Mouse (Mus musculus) embryonic facial prominence, embryonic 10.5 days (tissue): ENCODE results near the gene Tmem267. TPM values are rescaled to one million over a fixed set of nuclear protein-coding genes. Genes with fewer than 3 reads are reported as not detected.
"Not testable (repeated sequence)": the region's sequence is repeated elsewhere in the genome, so short reads cannot be mapped to it uniquely, and the experiment has no call there.

Source experiments
- DNase-seq: peaks from one replicate; pipeline ENCODE4 v3.0.0-alpha.2; 2017; ENCODE audit warnings: low spot score
- H3K27ac ChIP-seq: fragments of 300-500 bp; sonication (generic); replicated peaks from 2 replicates; pipeline ENCODE4 v1.5.1; 2016; ENCODE audit warnings: mild to moderate bottlenecking
- H3K27me3 ChIP-seq: fragments of 300-500 bp; sonication (generic); replicated peaks from 2 replicates; pipeline ENCODE4 v1.6.1; 2016; ENCODE audit warnings: low read depth, mild to moderate bottlenecking; ENCODE audit not compliant: poor library complexity, severe bottlenecking
- H3K36me3 ChIP-seq: fragments of 300-500 bp; sonication (generic); replicated peaks from 2 replicates; pipeline ENCODE4 v1.6.1; 2016; ENCODE audit warnings: mild to moderate bottlenecking, moderate library complexity
- H3K4me1 ChIP-seq: fragments of 300-500 bp; sonication (generic); 2 replicates; pipeline ENCODE4 v1.6.1; 2016
- H3K4me3 ChIP-seq: fragments of 300-500 bp; sonication (generic); 2 replicates; pipeline ENCODE4 v1.5.1; 2016; ENCODE audit warnings: mild to moderate bottlenecking, moderate library complexity
- H3K9me3 ChIP-seq: fragments of 300-500 bp; sonication (generic); 2 replicates; pipeline ENCODE4 v1.6.1; 2016; ENCODE audit warnings: mild to moderate bottlenecking
- WGBS: fragments of 180-500 bp; shearing (Covaris S2); methylation state at CpG from one replicate; pipeline ENCODE4 v1.1.7; 2016; 5-methylcytosine and 5-hydroxymethylcytosine counted together
- polyA plus RNA-seq: library from polyadenylated mRNA; unstranded; fragments of >200 nt; fragmentation: Nextera tagmentation; extraction: Ambion mirVana; gene quantifications from 2 replicates; pipeline ENCODE4 v1.2.1, GENCODE M21; 2016

Tmem267 gene
- polyA plus RNA-seq, 1 experiment from 2014 or later: 1.0 TPM

DNA sequence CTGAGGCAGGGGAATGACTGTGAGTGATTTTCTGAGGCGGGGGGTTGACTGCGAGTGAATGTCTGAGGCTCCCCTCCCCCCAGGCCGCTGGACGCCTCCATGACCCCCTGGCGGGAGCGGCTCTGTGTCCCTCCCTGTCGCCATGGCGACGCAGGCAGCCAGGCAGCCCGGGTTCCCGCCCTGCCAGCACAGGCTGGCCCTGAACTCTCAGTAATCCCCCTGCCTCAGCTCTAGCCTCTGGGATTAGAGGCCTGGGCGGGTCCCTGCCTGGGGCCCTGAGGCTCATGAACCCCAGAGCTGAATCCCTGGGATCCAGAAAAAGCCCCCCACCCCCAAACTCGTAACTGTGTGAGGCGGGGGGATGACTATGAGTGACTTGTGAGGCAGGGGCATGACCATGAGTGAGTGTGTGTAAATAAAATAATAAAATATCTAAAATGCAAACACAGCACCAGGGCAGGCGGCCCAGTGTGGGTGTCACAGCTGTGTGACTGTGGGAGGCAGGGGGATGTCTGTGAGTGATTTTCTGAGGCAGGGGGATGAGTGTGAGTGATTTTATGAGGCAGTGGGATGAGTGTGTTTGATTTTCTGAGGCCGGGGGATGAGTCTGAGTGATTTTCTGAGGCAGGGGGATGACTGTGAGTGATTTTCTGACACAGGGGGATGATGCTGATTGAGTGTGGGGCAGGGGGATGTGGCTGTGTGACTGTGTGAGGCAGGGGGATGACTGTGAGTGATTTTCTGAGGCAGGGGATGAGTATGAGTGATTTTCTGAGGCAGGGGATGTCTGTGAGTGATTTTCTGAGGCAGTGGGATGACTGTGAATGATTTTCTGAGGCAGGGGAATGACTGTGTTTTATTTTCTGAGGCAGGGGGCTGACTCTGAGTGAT is 108.7 kb downstream of the Tmem267 start:
- peak; percentile 74 for DNase-seq
- WGBS: 74% methylated on average over 16 of the region's 16 CpGs
- not testable (repeated sequence) for H3K4me3 ChIP-seq

DNA sequence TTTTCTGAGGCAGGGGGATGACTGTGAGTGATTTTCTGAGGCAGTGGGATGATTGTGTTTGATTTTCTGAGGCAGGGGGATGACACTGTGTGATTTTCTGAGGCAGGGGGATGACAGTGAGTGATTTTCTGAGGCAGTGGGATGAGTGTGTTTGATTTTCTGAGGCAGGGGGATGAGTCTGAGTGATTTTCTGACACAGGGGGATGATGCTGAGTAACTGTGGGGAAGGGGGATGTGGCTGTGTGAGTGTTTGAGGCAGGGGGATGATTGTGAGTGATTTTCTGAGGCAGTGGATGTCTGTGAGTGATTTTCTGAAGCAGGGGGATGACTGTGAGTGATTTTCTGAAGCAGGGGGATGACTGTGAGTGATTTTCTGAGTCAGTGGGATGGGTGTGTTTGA is 110.6 kb downstream of the Tmem267 start:
- H3K27me3 ChIP-seq, H3K27ac ChIP-seq, H3K4me1 ChIP-seq, H3K36me3 ChIP-seq, H3K4me3 ChIP-seq: not testable (repeated sequence)
- H3K9me3 ChIP-seq: peaks cover 31% of the 10 kb centered on the region
- DNase-seq: peak; percentile 20

More for the DNA sequence above, 108.7 kb downstream of the Tmem267 start:
- H3K27me3 ChIP-seq, H3K36me3 ChIP-seq, H3K27ac ChIP-seq, H3K4me1 ChIP-seq: not testable (repeated sequence)
- peaks cover 27% of the 10 kb centered on the region for H3K9me3 ChIP-seq

DNA sequence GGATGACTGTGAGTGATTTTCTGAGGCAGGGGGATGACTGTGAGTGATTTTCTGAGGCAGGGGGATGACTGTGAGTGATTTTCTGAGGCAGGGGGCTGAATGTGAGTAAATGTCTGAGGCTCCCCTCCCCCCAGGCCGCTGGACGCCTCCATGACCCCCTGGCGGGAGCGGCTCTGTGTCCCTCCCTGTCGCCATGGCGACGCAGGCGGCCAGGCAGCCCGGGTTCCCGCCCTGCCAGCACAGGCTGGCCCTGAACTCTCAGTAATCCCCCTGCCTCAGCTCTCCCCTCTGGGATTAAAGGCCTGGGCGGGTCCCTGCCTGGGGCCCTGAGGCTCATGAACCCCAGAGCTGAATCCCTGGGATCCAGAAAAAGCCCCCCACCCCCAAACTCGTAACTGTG is 111.2 kb downstream of the Tmem267 start:
- H3K4me1 ChIP-seq, H3K27ac ChIP-seq, DNase-seq, H3K4me3 ChIP-seq, H3K36me3 ChIP-seq, H3K27me3 ChIP-seq: not testable (repeated sequence)
- H3K9me3 ChIP-seq: peaks cover 36% of the 10 kb centered on the region
- 84% methylated on average over 12 of the region's 12 CpGs for WGBS

- not testable (repeated sequence) for DNase-seq, H3K4me3 ChIP-seq, H3K27me3 ChIP-seq, H3K4me1 ChIP-seq, H3K27ac ChIP-seq, H3K36me3 ChIP-seq
- peaks cover 39% of the 10 kb centered on the region for H3K9me3 ChIP-seq
- 71% methylated on average over 2 of the region's 2 CpGs for WGBS
Measured at GRCm38 (mm10) chr13:119599498-119599897, 111.7 kb downstream of the Tmem267 start.

DNA sequence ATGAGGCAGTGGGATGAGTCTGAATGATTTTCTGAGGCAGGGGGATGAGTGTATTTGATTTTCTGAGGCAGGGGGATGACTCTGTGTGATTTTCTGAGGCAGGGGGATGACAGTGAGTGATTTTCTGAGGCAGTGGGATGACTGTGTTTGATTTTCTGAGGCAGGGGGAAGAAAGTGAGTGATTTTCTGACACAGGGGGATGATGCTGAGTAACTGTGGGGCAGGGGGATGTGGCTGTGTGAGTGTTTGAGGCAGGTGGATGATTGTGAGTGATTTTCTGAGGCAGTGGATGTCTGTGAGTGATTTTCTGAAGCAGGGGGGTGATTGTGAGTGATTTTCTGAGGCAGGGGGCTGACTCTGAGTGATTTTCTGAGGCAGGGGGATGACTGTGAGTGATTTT is 112.3 kb downstream of the Tmem267 start:
- not testable (repeated sequence) for H3K27ac ChIP-seq, H3K4me1 ChIP-seq, H3K4me3 ChIP-seq, H3K36me3 ChIP-seq, H3K27me3 ChIP-seq
- DNase-seq: peak; percentile 76
- peaks cover 42% of the 10 kb centered on the region for H3K9me3 ChIP-seq

DNA sequence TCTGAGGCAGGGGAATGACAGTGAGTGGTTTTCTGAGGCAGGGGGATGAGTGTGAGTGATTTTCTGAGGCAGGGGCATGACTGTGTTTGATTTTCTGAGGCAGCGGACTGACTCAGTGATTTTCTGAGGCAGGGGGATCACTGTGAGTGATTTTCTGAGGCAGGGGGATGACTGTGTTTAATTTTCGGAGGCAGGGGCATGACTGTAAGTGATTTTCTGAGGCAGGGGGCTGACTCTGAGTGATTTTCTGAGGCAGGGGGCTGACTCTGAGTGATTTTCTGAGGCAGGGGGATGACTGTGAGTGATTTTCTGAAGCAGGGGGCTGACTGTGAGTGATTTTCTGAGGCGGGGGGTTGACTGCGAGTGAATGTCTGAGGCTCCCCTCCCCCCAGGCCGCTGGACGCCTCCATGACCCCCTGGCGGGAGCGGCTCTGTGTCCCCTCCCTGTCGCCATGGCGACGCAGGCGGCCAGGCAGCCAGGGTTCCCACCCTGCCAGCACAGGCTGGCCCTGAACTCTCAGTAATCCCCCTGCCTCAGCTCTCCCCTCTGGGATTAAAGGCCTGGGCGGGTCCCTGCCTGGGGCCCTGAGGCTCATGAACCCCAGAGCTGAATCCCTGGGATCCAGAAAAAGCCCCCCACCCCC is 115.0 kb downstream of the Tmem267 start:
- 64% methylated on average over 13 of the region's 13 CpGs for WGBS
- not testable (repeated sequence) for H3K36me3 ChIP-seq

DNA sequence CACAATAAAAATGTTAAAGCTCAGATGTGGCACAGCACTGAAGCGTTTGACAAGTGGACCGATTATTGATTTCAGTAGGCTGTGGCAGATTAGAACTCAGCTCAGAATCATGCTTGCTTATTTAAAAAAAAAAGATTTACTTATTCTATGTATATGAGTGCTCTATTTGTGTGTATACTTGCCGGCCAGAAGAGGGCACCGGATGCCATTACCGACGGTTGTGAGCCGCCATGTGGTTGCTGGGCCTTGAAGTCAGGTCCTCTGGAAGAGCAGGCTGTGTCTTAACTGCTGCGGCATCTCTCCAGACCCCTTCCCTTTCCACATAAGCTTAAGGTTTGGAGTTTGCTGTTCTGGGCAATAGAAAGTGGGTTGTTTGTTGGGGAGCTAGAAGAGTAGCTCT is 116.1 kb downstream of the Tmem267 start:
- 94% methylated on average over 8 of the region's 8 CpGs for WGBS
- not testable (repeated sequence) for H3K4me1 ChIP-seq, H3K27me3 ChIP-seq, H3K36me3 ChIP-seq, H3K4me3 ChIP-seq, H3K27ac ChIP-seq
- peak; percentile 15 for DNase-seq
- peaks cover 21% of the 10 kb centered on the region for H3K9me3 ChIP-seq

More for the DNA sequence above, 115.0 kb downstream of the Tmem267 start:
- H3K27me3 ChIP-seq, H3K4me3 ChIP-seq, H3K4me1 ChIP-seq, H3K27ac ChIP-seq: not testable (repeated sequence)
- peak; percentile 79 for DNase-seq
- peaks cover 27% of the 10 kb centered on the region for H3K9me3 ChIP-seq

- H3K27me3 ChIP-seq, H3K4me3 ChIP-seq, H3K36me3 ChIP-seq, H3K27ac ChIP-seq, H3K4me1 ChIP-seq, DNase-seq: not testable (repeated sequence)
- H3K9me3 ChIP-seq: peaks cover 17% of the 10 kb centered on the region
- WGBS: 92% methylated on average over 8 of the region's 9 CpGs
Measured at GRCm38 (mm10) chr13:119604322-119604721, 116.5 kb downstream of the Tmem267 start.

DNA sequence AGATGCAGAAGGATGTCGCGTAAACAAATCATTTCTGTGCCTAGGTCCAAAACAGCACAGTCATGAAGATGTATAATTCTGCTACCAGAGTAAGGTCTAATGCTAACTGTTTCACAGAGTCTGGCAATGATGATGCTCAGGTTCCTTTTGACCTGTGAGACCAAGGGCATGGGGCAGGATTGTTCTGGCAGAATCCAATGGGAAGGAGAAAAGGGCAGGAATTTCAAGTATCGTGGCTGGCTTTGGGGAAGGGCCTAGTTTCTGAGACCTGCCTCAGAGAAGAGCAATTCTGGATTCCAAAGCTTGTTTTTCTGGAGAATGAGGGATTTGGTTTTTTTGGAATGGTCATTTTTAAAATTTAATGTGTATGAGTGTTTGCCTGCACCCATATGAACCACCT is 131.0 kb downstream of the Tmem267 start:
- Histone ChIP-seq H3K36me3 (no peaks in the 10 kb centered on the region), H3K27me3 (no peaks in the 10 kb centered on the region), H3K9me3 (0 out of 2 replicates have a peak, but pooled peaks cover 4% of the 10 kb centered on the region), H3K4me3 (no peak overlapping the region), H3K27ac (no peak overlapping the region), H3K4me1 (no peaks in the 10 kb centered on the region)
- WGBS: 93% methylated on average over 3 of the region's 3 CpGs
- no peak for DNase-seq

DNA sequence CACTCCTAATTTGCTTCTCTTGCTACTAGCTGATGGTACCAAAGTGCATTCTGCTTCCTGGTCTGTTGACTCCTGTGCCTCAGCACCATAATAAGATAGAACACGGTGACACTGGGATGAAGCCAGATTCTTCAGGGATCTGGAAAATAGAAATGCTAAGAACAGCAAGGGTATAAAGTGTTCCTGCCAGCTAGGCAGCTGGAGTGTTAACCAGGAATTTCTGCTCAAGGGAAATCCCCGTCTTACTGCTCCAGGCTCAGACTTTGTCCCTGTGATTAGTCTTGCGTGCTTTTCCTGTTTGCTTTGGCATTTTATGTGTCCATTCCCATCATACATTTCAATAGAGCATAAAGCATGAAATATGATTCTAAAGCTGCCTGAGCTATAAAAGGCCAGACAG is 131.9 kb downstream of the Tmem267 start:
- WGBS: 85% methylated on average over 3 of the region's 3 CpGs
- Histone ChIP-seq H3K4me3 (no peak overlapping the region), H3K36me3 (no peaks in the 10 kb centered on the region), H3K4me1 (no peaks in the 10 kb centered on the region), H3K27me3 (no peaks in the 10 kb centered on the region), H3K9me3 (0 out of 2 replicates have a peak, but pooled peaks cover 7% of the 10 kb centered on the region), H3K27ac (no peak overlapping the region)
- no peak for DNase-seq

GRCm38 (mm10) chr13:119623634-119624033 is 135.8 kb downstream of the Tmem267 start, which contains the start of gene Ccl28:
Ccl28 (plus strand) TSS chr13:119623819.
- H3K4me1 ChIP-seq: no peaks in the 10 kb centered on the region
- no peak within 1 kb of the TSS for H3K4me3 ChIP-seq
- no peak for DNase-seq
- no peaks in the 10 kb centered on the region for H3K36me3 ChIP-seq
- no peak within 1 kb of the TSS for H3K27ac ChIP-seq
- H3K27me3 ChIP-seq: no peaks in the 10 kb centered on the region
- WGBS: 87% methylated on average over 6 of the region's 6 CpGs
- 0 out of 2 replicates have a peak, but pooled peaks cover 7% of the 10 kb centered on the region for H3K9me3 ChIP-seq

DNA sequence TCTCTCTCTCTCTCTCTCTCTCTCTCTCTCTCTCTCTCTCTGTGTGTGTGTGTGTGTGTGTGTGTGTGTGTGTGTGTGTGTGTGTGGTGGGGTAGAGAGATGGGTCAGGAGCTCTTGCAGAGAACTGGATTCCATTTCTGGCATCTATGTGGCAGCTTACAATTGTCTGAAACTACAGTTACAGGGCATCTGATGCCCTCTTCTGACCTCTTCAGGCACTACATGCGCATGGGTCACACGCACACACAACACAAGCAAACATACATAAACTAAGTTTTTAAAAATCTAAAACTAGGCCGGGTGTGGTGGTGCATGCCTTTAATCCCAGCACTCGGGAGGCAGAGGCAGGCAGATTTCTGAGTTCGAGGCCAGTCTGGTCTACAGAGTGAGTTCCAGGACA is 138.1 kb downstream of the Tmem267 start:
- not testable (repeated sequence) for H3K4me3 ChIP-seq, H3K36me3 ChIP-seq, DNase-seq, H3K27me3 ChIP-seq, H3K4me1 ChIP-seq, H3K27ac ChIP-seq, H3K9me3 ChIP-seq
- 86% methylated on average over 5 of the region's 5 CpGs for WGBS
